Mouse (Mus musculus) gastrocnemius, adult 8-10 months (tissue): Measurements from ENCODE around the gene St3gal2. TPM values are rescaled to one million over a fixed set of nuclear protein-coding genes. Genes with fewer than 3 reads are reported as not detected.
"Not testable (repeated sequence)": the region's sequence is repeated elsewhere in the genome, so short reads cannot be mapped to it uniquely, and the experiment has no call there.

Experiments used
- DNase-seq, 2 experiments: peaks; one replicate each; pipeline ENCODE4 v3.0.0; 2022; ENCODE audit warnings: low spot score in 2 of 2
- microRNA-seq: library from miRNA; unstranded; fragments of <30 nt; microRNA quantifications from one replicate; pipeline ENCODE4 v1.2.0, GENCODE M21; 2022
- total RNA-seq, 4 experiments: library from RNA; stranded (reverse); gene quantifications; 2 replicates each; pipeline ENCODE4 v1.2.4; 2022

The St3gal2 gene
- total RNA-seq, 4 experiments from 2014 or later: 45.0 to 59.2 (median 50.7) TPM

- peak; percentile 25 to 50 for DNase-seq
Observed at GRCm38 (mm10) chr8:110990017-110990416, 70.3 kb downstream of the St3gal2 start.

GRCm38 (mm10) chr8:110996641-110997430 is 77.1 kb downstream of the St3gal2 start:
- no peak for DNase-seq

DNA sequence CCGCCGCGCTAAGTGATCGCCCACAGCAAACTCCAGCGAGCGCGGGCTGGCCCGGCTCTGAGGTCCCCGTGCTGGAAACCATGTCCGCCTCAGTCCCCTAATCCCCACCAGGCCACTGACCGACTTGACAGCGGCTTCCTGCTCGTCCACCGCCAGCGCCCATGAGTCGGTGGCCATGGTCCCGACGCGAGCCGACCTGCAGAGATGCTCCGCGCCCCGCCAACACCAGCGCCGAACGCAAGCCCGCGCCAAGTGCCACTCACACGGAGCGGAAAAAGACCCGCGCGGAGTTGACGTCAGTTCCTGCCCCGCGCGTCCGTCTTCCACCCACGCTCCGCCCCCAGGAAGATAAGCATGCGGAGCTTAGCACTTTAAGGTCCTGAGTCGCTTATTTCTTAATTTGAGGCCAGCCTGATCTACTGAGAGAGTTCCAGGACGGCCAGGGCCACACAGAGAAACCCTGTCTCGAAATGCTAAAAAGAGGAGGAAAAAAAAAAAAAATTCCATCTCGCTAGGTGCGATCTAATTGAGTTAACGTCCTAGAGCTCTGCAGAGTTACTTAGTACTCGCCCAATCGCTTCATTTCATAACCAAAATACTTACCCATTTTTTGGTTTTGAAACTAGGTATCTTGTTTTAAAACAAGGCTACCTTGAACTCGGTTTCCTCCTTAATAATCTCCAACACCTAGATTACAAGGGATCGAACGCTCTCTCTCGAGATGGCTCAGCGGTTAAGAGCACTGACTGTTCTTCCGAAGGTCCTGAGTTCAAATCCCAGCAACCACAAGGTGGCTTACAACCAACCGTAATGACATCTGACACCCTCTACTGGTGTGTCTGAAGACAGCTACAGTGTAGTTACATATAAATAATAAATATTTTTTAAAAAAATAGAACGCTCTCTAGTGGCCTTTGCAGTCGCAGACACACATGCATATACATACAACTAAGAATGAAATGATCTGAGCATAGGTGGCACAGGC is 78.1 kb downstream of the St3gal2 start, which contains the start of gene Ddx19a:
Gene Ddx19a, minus strand, starts transcription at position 254 of the 985 bp plus-strand sequence.
- peak; percentile 71 to 75 for DNase-seq

- not testable (repeated sequence) for DNase-seq
Observed at GRCm38 (mm10) chr8:111010230-111010991, 90.7 kb downstream of the St3gal2 start.

Small RNA genes within 50 kb of the gene (microRNA-seq; reads per million reads assigned to microRNA genes)
- gene Mir3473d: not detected

Other genes starting within 250 kb of the St3gal2 start
- 100 to 1,000 TPM; 120 to 134 (median 124) TPM for gene Mtss1l, start 198.4 kb upstream of the St3gal2 start, total RNA-seq
- 1 to 10 TPM; 1.6 to 5.5 (median 4.3) TPM for gene Il34, start 114.0 kb upstream of the St3gal2 start, total RNA-seq
- 10 to 100 TPM; 61.0 to 68.2 (median 64.3) TPM for gene Cog4, start 73.3 kb upstream of the St3gal2 start, total RNA-seq
- 10 to 100 TPM; 14.1 to 19.3 (median 14.3) TPM for gene Sf3b3, start 73.1 kb upstream of the St3gal2 start, total RNA-seq
- gene Fuk, start 17.4 kb upstream of the St3gal2 start, total RNA-seq: 1 to 10 TPM; 3.6 to 4.5 (median 4.0) TPM
- 10 to 100 TPM; 28.7 to 31.0 (median 29.5) TPM for gene Ddx19a, start 77.9 kb downstream of the St3gal2 start, total RNA-seq
- gene Ddx19b, start 111.8 kb downstream of the St3gal2 start, total RNA-seq: 10 to 100 TPM; 12.2 to 15.2 (median 13.7) TPM
- gene Aars, start 113.2 kb downstream of the St3gal2 start, total RNA-seq: 10 to 100 TPM; 41.3 to 51.9 (median 48.3) TPM
- not detected for gene Exosc6, start 136.4 kb downstream of the St3gal2 start, total RNA-seq
- under 1 TPM; 0.13 to 0.54 (median 0.29) TPM for gene Clec18a, start 172.5 kb downstream of the St3gal2 start, total RNA-seq
- gene Pdpr, start 174.7 kb downstream of the St3gal2 start, total RNA-seq: 100 to 1,000 TPM; 110 to 135 (median 133) TPM